Mouse (Mus musculus): ENCODE results near the gene Nsun7. TPM values are rescaled to one million over a fixed set of nuclear protein-coding genes. Genes with fewer than 3 reads are reported as not detected.
"Not testable (repeated sequence)": the region's sequence is repeated elsewhere in the genome, so short reads cannot be mapped to it uniquely, and the experiment has no call there.

The Nsun7 gene
- polyA plus RNA-seq, 1 experiment, result 4.2 TPM

DNA sequence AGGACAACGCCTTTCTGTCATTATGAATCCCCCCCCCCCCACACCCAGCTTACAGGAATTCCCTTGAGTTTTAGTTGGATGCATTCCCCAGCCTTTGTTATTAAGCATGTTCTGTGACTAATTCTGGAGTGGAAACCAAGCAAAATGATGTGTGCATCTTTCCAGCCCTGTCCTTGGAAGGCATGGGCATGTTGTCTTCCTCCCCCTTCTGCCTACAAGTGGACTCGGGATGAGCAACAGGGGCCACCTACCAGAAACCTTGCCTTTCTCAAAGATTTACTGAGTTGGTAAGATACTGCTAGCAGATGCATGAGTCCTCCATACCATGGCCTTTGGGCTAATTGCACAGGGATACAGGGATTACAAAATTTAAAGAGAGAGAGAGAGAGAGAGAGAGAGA lies 697 bp upstream of the Nsun7 start:
- Histone ChIP-seq H3K4me3 (replicated peaks; ENCODE audit: insufficient read depth, low read depth, low read length) (no peak overlapping the region), H3K27ac (ENCODE audit: insufficient read depth, low read length) (no peak overlapping the region), H3K4me1 (ENCODE audit: control insufficient read depth, insufficient read depth, low read length) (no peaks in the 10 kb centered on the region), H3K27me3 (ENCODE audit: control insufficient read depth, insufficient read depth, low read length) (no peaks in the 10 kb centered on the region; the same call in 1 of the 2 replicates)
- DNase-seq, result no peak
- TF ChIP-seq POLR2A (IDR thresholded peaks at IDR 0.05; ENCODE audit: borderline replicate concordance, insufficient read depth, low read length) (no peak), CTCF (IDR thresholded peaks at IDR 0.05; ENCODE audit: borderline replicate concordance, insufficient read depth, low read depth, low read length) (no peak)
- 72% methylated on average over 2 of the region's 2 CpGs for WGBS

DNA sequence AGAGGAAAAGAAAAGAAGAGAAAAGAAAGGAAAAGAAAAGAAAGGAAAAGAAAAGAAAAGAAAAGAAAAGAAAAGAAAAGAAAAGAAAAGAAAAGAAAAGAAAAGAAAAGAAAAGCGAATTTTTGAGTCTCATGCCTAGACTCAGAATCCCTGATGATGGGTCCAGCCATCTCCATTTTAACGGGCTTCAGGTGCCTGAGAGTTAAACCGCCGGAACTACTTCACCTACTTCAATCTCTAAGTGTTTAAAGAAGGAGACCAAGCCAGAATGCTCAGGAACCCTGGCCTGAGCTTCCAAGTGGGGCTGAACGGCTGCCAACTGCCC lies 304 bp upstream of the Nsun7 start:
- not testable (repeated sequence) for H3K27ac ChIP-seq (ENCODE audit: insufficient read depth, low read length); DNase-seq; H3K4me1 ChIP-seq (ENCODE audit: control insufficient read depth, insufficient read depth, low read length); H3K27me3 ChIP-seq (ENCODE audit: control insufficient read depth, insufficient read depth, low read length)
- 6% methylated on average over 5 of the region's 5 CpGs for WGBS
- H3K4me3 ChIP-seq (replicated peaks; ENCODE audit: insufficient read depth, low read depth, low read length), result peak overlapping the region; percentile 59

DNA sequence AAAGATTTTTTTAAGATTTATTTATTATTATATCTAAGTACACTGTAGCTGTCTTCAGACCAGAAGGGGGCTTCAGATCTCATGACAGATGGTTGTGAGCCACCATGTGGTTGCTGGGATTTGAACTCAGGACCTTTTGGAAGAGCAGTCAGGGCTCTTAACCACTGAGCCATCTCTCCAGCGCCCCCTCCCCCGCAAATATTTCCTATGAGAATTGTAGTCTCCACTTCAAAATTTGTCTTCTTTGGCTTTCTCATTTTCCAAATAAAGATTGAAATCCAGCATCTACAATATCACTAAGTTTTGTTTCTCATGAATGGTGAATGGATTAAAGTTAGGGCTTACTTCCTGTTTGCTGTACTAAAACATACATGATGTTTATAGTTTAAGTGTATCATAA lies 2.8 kb downstream of the Nsun7 start:
- Histone ChIP-seq H3K27me3 (ENCODE audit: control insufficient read depth, insufficient read depth, low read length) (no peaks in the 10 kb centered on the region; the same call in 1 of the 2 replicates), H3K4me3 (replicated peaks; ENCODE audit: insufficient read depth, low read depth, low read length) (no peak overlapping the region), H3K4me1 (ENCODE audit: control insufficient read depth, insufficient read depth, low read length) (no peaks in the 10 kb centered on the region), H3K27ac (ENCODE audit: insufficient read depth, low read length) (no peak overlapping the region)
- 89% methylated on average over 2 of the region's 2 CpGs for WGBS
- TF ChIP-seq CTCF (IDR thresholded peaks at IDR 0.05; ENCODE audit: borderline replicate concordance, insufficient read depth, low read depth, low read length), result no peak
- TF ChIP-seq POLR2A (IDR thresholded peaks at IDR 0.05; ENCODE audit: borderline replicate concordance, insufficient read depth, low read length), result no peak
- DNase-seq, result no peak

DNA sequence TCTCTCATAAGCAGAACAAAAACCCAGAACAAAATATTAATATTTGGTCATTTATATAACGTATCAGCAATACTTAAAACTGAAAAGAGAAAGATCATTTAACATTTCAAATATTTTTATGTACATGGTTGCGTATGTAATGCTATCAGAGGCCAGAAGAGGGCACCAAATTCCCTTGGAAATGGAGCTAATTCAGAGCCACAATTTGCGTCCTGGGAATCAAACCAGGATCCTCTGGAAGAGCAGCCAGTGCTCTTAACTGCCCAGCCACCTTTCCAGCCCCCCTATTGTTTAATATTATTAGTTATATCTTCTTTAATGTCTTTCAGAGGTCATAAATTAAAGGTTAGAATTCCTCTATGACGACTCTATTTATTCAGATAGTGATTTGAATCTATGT lies 3.7 kb downstream of the Nsun7 start:
- Histone ChIP-seq H3K27me3 (ENCODE audit: control insufficient read depth, insufficient read depth, low read length) (no peaks in the 10 kb centered on the region; the same call in 1 of the 2 replicates), H3K4me1 (ENCODE audit: control insufficient read depth, insufficient read depth, low read length) (no peaks in the 10 kb centered on the region), H3K4me3 (replicated peaks; ENCODE audit: insufficient read depth, low read depth, low read length) (no peak overlapping the region), H3K27ac (ENCODE audit: insufficient read depth, low read length) (no peak overlapping the region)
- DNase-seq, result peak in 1 of 2 experiments; percentile 17
- TF ChIP-seq POLR2A (IDR thresholded peaks at IDR 0.05; ENCODE audit: borderline replicate concordance, insufficient read depth, low read length), result no peak
- TF ChIP-seq CTCF (IDR thresholded peaks at IDR 0.05; ENCODE audit: borderline replicate concordance, insufficient read depth, low read depth, low read length), result peak; percentile 38; the same call in 1 of the 2 replicates
- WGBS, result 39% methylated on average over 4 of the region's 4 CpGs

DNA sequence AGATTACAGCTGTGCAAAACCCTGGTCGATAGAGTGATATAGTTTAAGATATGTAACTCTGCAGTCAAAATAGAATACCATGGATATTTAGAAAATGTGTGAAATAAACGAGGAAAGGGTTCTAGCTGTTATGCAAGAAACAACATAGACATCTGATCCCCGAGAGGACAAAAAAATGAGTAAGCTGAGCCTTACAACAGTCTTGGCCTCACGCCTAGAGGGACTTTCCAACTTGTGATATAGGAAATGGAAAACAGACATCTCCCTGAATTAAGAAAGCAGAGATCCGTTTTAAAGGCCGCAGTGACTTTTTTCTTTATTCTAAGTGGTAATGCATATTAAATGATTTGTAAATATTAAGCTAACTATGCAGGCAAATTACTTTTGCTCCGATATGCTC lies 9.9 kb downstream of the Nsun7 start:
- DNase-seq, result no peak
- H3K4me1 ChIP-seq (ENCODE audit: control insufficient read depth, insufficient read depth, low read length), result no peaks in the 10 kb centered on the region
- no peak for TF ChIP-seq POLR2A (IDR thresholded peaks at IDR 0.05; ENCODE audit: borderline replicate concordance, insufficient read depth, low read length)
- no peak overlapping the region for H3K4me3 ChIP-seq (replicated peaks; ENCODE audit: insufficient read depth, low read depth, low read length)
- 84% methylated on average over 7 of the region's 7 CpGs for WGBS
- no peaks in the 10 kb centered on the region for H3K27me3 ChIP-seq (ENCODE audit: control insufficient read depth, insufficient read depth, low read length)
- no peak overlapping the region for H3K27ac ChIP-seq (ENCODE audit: insufficient read depth, low read length)

DNA sequence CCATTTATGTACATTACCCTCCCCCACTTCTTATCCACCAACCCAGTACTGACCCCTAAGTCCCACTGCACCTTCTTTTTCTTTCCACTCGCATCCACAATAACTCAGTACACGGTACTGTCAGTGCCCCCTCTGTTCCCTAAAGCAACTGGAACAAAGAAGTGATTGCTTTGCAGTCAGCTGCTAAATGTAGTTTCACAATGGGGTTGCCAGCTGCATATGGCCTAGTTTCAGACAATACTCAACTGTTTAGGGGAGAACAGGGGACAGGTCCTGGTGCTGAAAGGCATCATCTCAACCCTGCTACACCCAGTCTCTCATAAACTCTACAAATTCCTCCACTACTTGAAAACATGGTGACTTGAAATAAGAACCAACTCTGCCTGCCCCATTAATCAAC lies 11.4 kb downstream of the Nsun7 start:
- no peak for DNase-seq
- Histone ChIP-seq H3K27me3 (ENCODE audit: control insufficient read depth, insufficient read depth, low read length) (no peaks in the 10 kb centered on the region), H3K27ac (ENCODE audit: insufficient read depth, low read length) (no peak overlapping the region), H3K4me3 (replicated peaks; ENCODE audit: insufficient read depth, low read depth, low read length) (no peak overlapping the region), H3K4me1 (ENCODE audit: control insufficient read depth, insufficient read depth, low read length) (no peaks in the 10 kb centered on the region)
- no peak for TF ChIP-seq CTCF (IDR thresholded peaks at IDR 0.05; ENCODE audit: borderline replicate concordance, insufficient read depth, low read depth, low read length)
- TF ChIP-seq POLR2A (IDR thresholded peaks at IDR 0.05; ENCODE audit: borderline replicate concordance, insufficient read depth, low read length), result no peak
- WGBS, result 51% methylated on average over 2 of the region's 2 CpGs

DNA sequence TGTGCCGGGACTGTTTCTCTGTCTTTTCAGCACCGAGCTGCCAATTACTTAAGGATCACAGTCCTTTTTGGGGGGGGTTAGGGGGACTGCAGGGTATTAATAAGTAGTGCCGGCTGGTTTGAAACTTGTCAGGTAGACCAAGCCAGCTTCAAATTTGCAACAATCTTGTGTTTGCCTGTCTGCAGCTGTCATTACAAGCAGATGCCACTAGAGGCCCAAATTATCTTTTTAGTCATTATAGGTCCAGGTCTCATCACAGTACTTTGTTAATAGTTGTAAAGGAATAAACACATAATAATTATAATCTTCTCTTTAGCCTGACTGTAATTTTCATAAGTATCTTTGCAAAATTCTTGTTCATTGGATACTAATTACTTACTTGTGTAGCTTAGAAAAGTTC lies 14.7 kb downstream of the Nsun7 start:
- Histone ChIP-seq H3K4me1 (ENCODE audit: control insufficient read depth, insufficient read depth, low read length) (no peaks in the 10 kb centered on the region), H3K27ac (ENCODE audit: insufficient read depth, low read length) (no peak overlapping the region), H3K4me3 (replicated peaks; ENCODE audit: insufficient read depth, low read depth, low read length) (no peak overlapping the region), H3K27me3 (ENCODE audit: control insufficient read depth, insufficient read depth, low read length) (no peaks in the 10 kb centered on the region)
- TF ChIP-seq POLR2A (IDR thresholded peaks at IDR 0.05; ENCODE audit: borderline replicate concordance, insufficient read depth, low read length) (no peak), CTCF (IDR thresholded peaks at IDR 0.05; ENCODE audit: borderline replicate concordance, insufficient read depth, low read depth, low read length) (0 out of 2 replicates have a peak, but pooled peaks have one; percentile 15)
- DNase-seq, result no peak
- WGBS, result 60% methylated on average over 3 of the region's 3 CpGs

DNA sequence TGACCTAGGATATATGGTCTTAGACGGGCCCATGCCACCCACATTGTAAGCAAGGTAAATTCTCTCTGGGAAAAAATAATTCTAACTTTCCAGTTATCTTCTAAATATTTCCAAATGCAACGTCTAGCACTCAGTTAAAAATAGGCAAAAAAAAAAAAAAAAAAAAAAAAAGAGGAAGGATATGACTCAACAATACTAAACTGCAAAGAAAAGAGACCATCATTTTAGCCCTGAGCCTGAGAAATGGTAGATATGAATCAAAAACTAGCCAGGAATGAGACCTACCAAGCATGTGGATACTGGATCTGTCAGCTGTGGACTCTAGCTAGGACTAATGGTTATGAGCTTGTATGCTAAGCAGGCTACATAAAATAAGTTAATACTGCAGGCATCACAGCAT lies 20.0 kb downstream of the Nsun7 start:
- Histone ChIP-seq H3K27ac (ENCODE audit: insufficient read depth, low read length) (no peak overlapping the region), H3K27me3 (ENCODE audit: control insufficient read depth, insufficient read depth, low read length) (no peaks in the 10 kb centered on the region; the same call in 1 of the 2 replicates), H3K4me1 (ENCODE audit: control insufficient read depth, insufficient read depth, low read length) (no peaks in the 10 kb centered on the region), H3K4me3 (replicated peaks; ENCODE audit: insufficient read depth, low read depth, low read length) (no peak overlapping the region)
- DNase-seq, result no peak
- TF ChIP-seq CTCF (IDR thresholded peaks at IDR 0.05; ENCODE audit: borderline replicate concordance, insufficient read depth, low read depth, low read length), result no peak
- 81% methylated on average over 2 of the region's 2 CpGs for WGBS

DNA sequence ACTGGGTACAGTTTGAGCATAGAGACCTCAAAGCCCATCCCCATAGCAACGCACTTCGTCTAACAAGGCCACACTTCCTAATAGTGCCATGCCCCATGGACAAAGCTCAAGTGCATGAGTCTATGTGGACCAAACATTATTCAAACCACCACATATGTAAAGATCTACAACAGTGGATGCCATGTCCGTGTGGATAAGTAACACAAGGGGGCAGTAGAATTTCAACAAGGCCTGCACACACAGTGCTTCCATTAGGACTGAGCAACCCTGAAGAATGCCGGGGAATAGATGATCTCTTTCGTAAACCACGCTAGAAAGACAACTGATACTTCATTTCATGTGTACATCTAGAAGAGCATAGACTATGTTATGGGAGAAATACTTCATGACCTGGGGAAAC lies 21.0 kb downstream of the Nsun7 start:
- no peak for DNase-seq
- 0 out of 2 replicates have a peak, but pooled peaks have one; percentile 5 for TF ChIP-seq CTCF (IDR thresholded peaks at IDR 0.05; ENCODE audit: borderline replicate concordance, insufficient read depth, low read depth, low read length)
- TF ChIP-seq POLR2A (IDR thresholded peaks at IDR 0.05; ENCODE audit: borderline replicate concordance, insufficient read depth, low read length), result no peak
- H3K4me1 ChIP-seq (ENCODE audit: control insufficient read depth, insufficient read depth, low read length), result no peaks in the 10 kb centered on the region
- WGBS, result 73% methylated on average over 6 of the region's 6 CpGs
- no peak overlapping the region for H3K4me3 ChIP-seq (replicated peaks; ENCODE audit: insufficient read depth, low read depth, low read length)
- H3K27ac ChIP-seq (ENCODE audit: insufficient read depth, low read length), result no peak overlapping the region
- H3K27me3 ChIP-seq (ENCODE audit: control insufficient read depth, insufficient read depth, low read length), result no peaks in the 10 kb centered on the region; the same call in 1 of the 2 replicates

All from cerebellum, adult 2 months (tissue).